Mouse (Mus musculus): ENCODE measurements at regions not wholly inside any gene's neighbourhood (a gene's known extent, or its start where the extent isn't known, plus 50 kb on each side); places are given as distances from the start of the nearest gene placed in this dataset.

DNA sequence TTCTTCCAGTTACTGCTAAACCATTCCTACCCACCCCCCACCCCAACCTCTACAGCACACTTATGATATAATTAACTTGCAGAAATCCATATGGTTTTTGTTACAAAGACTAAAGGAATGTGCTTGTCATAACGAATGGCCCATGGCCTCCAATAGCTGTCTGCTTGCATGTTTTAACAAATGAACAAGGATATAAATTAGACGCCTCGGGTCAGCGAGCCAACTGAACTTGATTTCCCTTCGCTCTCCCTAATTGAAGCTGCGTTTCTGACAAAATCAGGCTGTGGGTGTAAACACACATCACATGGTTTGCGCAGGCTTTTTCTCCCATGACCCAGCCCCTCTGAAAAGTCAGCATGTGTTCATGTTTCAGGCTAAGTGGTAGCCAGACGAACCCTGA, 174.6 kb upstream of the Slc38a2 start:
- ATAC-seq (ENCODE audit: low read depth): no peak
- Histone ChIP-seq H3K9me3 (replicated peaks; ENCODE audit: control insufficient read depth, low read length) (no peaks in the 10 kb centered on the region), H3K4me2 (ENCODE audit: low read depth, low read length) (no peak overlapping the region), H3K4me3 (ENCODE audit: low read depth, low read length) (no peak overlapping the region), H3K4me1 (ENCODE audit: control insufficient read depth, low read depth, low read length) (no peaks in the 10 kb centered on the region), H3K9ac (ENCODE audit: low read depth, low read length) (no peak overlapping the region), H3K36me3 (ENCODE audit: control insufficient read depth, insufficient read depth) (no peaks in the 10 kb centered on the region), H3K27ac (ENCODE audit: low read length) (no peak overlapping the region), H3K27me3 (ENCODE audit: control insufficient read depth, insufficient read depth, low read depth, low read length) (no peaks in the 10 kb centered on the region)
- 68% methylated on average over 8 of the region's 8 CpGs for WGBS (ENCODE audit: insufficient replicate concordance)

DNA sequence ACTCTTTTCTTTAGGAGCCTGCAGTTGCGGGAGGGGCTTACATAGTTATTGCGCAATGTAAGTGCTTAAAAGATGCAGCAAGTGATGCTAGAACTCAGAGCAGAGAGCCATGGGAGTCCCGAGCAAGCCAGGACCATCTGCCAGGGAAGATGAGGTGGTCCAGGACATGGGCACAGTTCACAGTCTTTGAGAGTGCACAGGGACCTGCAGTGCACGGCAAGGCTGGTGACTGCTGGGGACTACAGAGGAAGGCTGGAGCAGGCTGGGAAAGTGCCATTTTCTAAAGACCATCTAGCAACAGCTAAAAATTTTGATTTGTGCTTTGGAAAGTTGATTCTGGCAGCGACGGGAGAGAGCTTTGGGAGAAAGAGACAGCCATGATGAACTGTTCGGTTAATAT, 174.0 kb upstream of the Slc38a2 start:
- no peak overlapping the region for H3K4me2 ChIP-seq (ENCODE audit: low read depth, low read length)
- no peaks in the 10 kb centered on the region for H3K27me3 ChIP-seq (ENCODE audit: control insufficient read depth, insufficient read depth, low read depth, low read length)
- no peaks in the 10 kb centered on the region for H3K4me1 ChIP-seq (ENCODE audit: control insufficient read depth, low read depth, low read length)
- H3K9ac ChIP-seq (ENCODE audit: low read depth, low read length): no peak overlapping the region
- no peak overlapping the region for H3K4me3 ChIP-seq (ENCODE audit: low read depth, low read length)
- WGBS (ENCODE audit: insufficient replicate concordance): 73% methylated on average over 7 of the region's 7 CpGs
- no peak overlapping the region for H3K27ac ChIP-seq (ENCODE audit: low read length)
- H3K9me3 ChIP-seq (replicated peaks; ENCODE audit: control insufficient read depth, low read length): no peaks in the 10 kb centered on the region
- ATAC-seq (ENCODE audit: low read depth): no peak
- no peaks in the 10 kb centered on the region for H3K36me3 ChIP-seq (ENCODE audit: control insufficient read depth, insufficient read depth)

DNA sequence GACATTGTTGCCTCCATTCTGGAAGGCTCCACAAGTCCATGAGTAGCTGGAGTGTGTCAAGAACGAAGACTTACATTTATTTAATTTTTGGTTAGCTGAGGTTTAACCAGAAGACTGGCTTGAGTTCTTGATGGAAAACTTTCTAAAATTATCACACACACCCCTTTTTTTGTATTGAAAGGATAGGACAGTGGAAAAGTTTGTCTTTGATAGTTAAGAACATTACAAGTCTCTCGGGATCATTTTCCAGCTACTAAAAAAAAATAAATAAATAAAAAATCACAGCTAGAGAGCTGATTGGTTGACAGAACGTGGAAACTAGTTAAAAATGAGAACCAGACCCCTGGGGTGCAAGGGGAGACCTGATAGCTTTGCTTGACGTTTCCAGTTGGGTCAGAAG, 173.6 kb upstream of the Slc38a2 start:
- no peak overlapping the region for H3K9ac ChIP-seq (ENCODE audit: low read depth, low read length)
- WGBS (ENCODE audit: insufficient replicate concordance): 49% methylated on average over 4 of the region's 4 CpGs
- no peaks in the 10 kb centered on the region for H3K4me1 ChIP-seq (ENCODE audit: control insufficient read depth, low read depth, low read length)
- no peak for ATAC-seq (ENCODE audit: low read depth)
- H3K4me2 ChIP-seq (ENCODE audit: low read depth, low read length): no peak overlapping the region
- H3K4me3 ChIP-seq (ENCODE audit: low read depth, low read length): no peak overlapping the region
- no peaks in the 10 kb centered on the region for H3K9me3 ChIP-seq (replicated peaks; ENCODE audit: control insufficient read depth, low read length)
- H3K27ac ChIP-seq (ENCODE audit: low read length): no peak overlapping the region
- no peaks in the 10 kb centered on the region for H3K27me3 ChIP-seq (ENCODE audit: control insufficient read depth, insufficient read depth, low read depth, low read length)
- H3K36me3 ChIP-seq (ENCODE audit: control insufficient read depth, insufficient read depth): no peaks in the 10 kb centered on the region

DNA sequence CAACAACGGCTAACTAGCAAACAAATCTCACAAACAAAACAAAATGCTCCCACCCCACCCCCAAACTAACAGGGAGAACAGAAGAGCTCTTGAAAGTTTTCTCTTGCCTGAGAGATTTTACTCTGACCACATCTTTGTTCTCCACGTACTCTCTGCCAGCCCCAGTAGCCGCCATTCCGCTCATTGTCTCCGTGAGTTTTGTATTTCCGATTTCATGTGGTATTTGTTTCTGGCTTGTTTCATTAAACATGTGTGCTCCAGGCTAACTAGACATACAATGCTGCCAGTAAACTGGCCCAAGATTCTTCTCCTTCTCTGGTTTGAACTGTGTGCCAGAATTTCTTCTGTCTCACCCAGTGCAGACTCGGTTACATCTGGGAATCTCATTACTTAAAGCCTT, 168.2 kb upstream of the Slc38a2 start:
- WGBS (ENCODE audit: insufficient replicate concordance): 69% methylated on average over 7 of the region's 7 CpGs
- ATAC-seq (ENCODE audit: low read depth): no peak

DNA sequence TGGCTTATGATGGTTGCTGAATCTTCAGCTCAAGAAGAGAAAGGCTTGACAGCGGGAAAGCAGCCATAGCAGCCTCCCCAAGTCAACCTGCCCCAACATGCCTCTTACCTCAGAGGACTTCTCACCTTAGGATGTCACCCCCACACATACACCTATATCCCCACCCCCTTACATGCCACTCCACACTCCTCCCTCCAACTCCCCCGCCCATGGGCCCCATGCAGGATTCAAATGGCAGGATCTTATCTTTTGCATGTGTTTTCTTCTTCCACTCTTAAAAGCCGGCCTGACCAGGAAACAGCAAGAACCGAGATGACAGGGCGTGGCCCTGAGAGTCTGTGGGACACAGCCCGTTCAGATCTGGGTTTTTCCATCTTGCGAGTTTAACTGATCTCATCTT, 166.4 kb upstream of the Slc38a2 start:
- H3K4me2 ChIP-seq (ENCODE audit: low read depth, low read length): no peak overlapping the region
- WGBS (ENCODE audit: insufficient replicate concordance): 48% methylated on average over 7 of the region's 7 CpGs
- ATAC-seq (ENCODE audit: low read depth): no peak

More for the DNA sequence above, 168.2 kb upstream of the Slc38a2 start:
- Histone ChIP-seq H3K4me2 (ENCODE audit: low read depth, low read length) (no peak overlapping the region), H3K27me3 (ENCODE audit: control insufficient read depth, insufficient read depth, low read depth, low read length) (no peaks in the 10 kb centered on the region), H3K4me3 (ENCODE audit: low read depth, low read length) (no peak overlapping the region), H3K9ac (ENCODE audit: low read depth, low read length) (no peak overlapping the region), H3K9me3 (replicated peaks; ENCODE audit: control insufficient read depth, low read length) (no peaks in the 10 kb centered on the region), H3K4me1 (ENCODE audit: control insufficient read depth, low read depth, low read length) (no peaks in the 10 kb centered on the region), H3K27ac (ENCODE audit: low read length) (no peak overlapping the region), H3K36me3 (ENCODE audit: control insufficient read depth, insufficient read depth) (no peaks in the 10 kb centered on the region)

DNA sequence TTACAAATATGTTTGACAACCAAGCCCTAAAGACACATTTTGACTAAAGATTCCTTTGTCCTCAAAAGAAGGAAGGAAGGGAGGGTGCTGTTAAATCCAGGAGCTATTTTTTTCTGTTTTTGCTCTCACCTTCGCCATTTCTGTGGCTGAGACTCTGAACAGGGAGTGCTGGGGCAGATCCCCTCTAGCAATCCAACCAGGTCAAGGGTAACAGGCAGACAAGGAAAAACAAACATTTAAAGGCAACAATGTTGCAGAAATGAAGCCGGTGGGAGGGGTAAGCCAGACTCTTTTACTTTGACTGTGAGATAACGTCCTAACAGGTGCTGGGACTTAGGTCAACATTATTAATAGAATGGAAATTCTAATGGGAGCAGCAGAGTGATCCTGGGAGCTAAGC, 158.2 kb upstream of the Slc38a2 start:
- Histone ChIP-seq H3K9me3 (replicated peaks; ENCODE audit: control insufficient read depth, low read length) (no peaks in the 10 kb centered on the region), H3K4me3 (ENCODE audit: low read depth, low read length) (no peak overlapping the region), H3K36me3 (ENCODE audit: control insufficient read depth, insufficient read depth) (no peaks in the 10 kb centered on the region), H3K27me3 (ENCODE audit: control insufficient read depth, insufficient read depth, low read depth, low read length) (no peaks in the 10 kb centered on the region), H3K4me2 (ENCODE audit: low read depth, low read length) (no peak overlapping the region), H3K4me1 (ENCODE audit: control insufficient read depth, low read depth, low read length) (no peaks in the 10 kb centered on the region), H3K9ac (ENCODE audit: low read depth, low read length) (no peak overlapping the region), H3K27ac (ENCODE audit: low read length) (no peak overlapping the region)
- 47% methylated on average over 3 of the region's 3 CpGs for WGBS (ENCODE audit: insufficient replicate concordance)
- ATAC-seq (ENCODE audit: low read depth): peak; percentile 43

More for the DNA sequence above, 166.4 kb upstream of the Slc38a2 start:
- H3K4me3 ChIP-seq (ENCODE audit: low read depth, low read length): no peak overlapping the region
- H3K36me3 ChIP-seq (ENCODE audit: control insufficient read depth, insufficient read depth): no peaks in the 10 kb centered on the region
- H3K9me3 ChIP-seq (replicated peaks; ENCODE audit: control insufficient read depth, low read length): no peaks in the 10 kb centered on the region
- no peak overlapping the region for H3K27ac ChIP-seq (ENCODE audit: low read length)
- H3K4me1 ChIP-seq (ENCODE audit: control insufficient read depth, low read depth, low read length): no peaks in the 10 kb centered on the region
- no peaks in the 10 kb centered on the region for H3K27me3 ChIP-seq (ENCODE audit: control insufficient read depth, insufficient read depth, low read depth, low read length)
- no peak overlapping the region for H3K9ac ChIP-seq (ENCODE audit: low read depth, low read length)

DNA sequence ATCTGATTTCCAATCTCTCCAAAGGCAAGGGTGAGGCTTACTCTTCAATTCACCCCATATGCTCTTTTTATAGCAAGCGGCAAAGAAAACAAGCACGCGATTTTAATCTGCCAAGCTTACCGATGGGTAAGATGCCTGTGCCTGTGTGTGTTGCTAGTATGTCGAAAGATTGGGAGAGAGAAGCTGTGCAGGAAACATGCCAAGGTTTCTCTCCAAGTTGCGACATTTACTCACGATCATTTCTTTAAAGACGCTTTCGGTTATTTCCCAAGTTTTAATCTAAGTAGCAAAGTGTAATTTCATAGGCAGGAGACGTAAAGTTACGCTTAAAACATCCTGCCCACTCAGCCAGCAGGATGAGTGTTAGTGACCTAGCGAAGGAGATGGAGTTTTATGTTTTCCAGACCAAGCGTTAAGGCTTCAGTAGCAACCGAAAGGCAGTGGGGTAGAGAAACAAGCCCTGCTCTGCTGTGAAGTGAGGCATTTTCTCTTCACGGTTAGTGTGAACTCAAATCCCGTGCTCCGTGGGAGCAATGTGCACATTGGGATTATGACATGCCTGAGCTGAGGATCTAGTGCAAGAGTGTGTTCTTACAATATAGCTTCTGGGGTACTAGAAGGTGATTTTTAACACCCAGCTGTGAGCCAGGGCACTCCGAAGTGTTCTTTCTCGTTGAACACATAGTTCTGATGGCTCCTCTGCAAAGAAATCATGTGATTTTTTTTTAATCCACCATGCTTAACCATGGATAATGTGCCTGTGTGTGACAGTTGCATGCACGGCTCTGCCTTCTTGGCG, 152.6 kb upstream of the Slc38a2 start:
- no peak for ATAC-seq (ENCODE audit: low read depth)
- H3K27ac ChIP-seq (ENCODE audit: low read length): no peak overlapping the region
- H3K9me3 ChIP-seq (replicated peaks; ENCODE audit: control insufficient read depth, low read length): no peaks in the 10 kb centered on the region
- no peaks in the 10 kb centered on the region for H3K27me3 ChIP-seq (ENCODE audit: control insufficient read depth, insufficient read depth, low read depth, low read length)
- H3K4me1 ChIP-seq (ENCODE audit: control insufficient read depth, low read depth, low read length): no peaks in the 10 kb centered on the region
- H3K9ac ChIP-seq (ENCODE audit: low read depth, low read length): no peak overlapping the region
- 71% methylated on average over 21 of the region's 21 CpGs for WGBS (ENCODE audit: insufficient replicate concordance)
- no peaks in the 10 kb centered on the region for H3K36me3 ChIP-seq (ENCODE audit: control insufficient read depth, insufficient read depth)
- H3K4me2 ChIP-seq (ENCODE audit: low read depth, low read length): no peak overlapping the region
- H3K4me3 ChIP-seq (ENCODE audit: low read depth, low read length): no peak overlapping the region

DNA sequence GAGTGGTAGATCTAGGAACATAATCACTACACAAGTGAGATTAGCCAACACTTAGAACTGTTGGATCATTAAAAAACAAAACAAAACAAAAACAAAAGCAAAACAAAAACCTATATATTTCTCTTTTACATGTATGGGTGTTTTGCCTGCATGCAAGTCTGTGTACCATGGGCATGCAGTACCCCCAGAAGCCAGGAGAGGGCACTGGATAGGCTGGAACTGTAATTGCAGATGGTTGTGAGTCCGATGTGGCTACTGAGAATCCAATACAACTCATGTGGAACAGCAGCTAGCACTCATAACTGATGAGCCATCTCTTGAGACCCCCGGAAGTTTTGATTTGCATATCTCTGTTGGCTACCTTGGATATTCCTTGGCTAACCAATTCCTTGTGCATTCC, 148.6 kb upstream of the Slc38a2 start:
- no peak overlapping the region for H3K4me2 ChIP-seq (ENCODE audit: low read depth, low read length)
- ATAC-seq (ENCODE audit: low read depth): no peak
- no peak overlapping the region for H3K27ac ChIP-seq (ENCODE audit: low read length)
- H3K36me3 ChIP-seq (ENCODE audit: control insufficient read depth, insufficient read depth): no peaks in the 10 kb centered on the region
- H3K9ac ChIP-seq (ENCODE audit: low read depth, low read length): no peak overlapping the region
- no peaks in the 10 kb centered on the region for H3K9me3 ChIP-seq (replicated peaks; ENCODE audit: control insufficient read depth, low read length)
- WGBS (ENCODE audit: insufficient replicate concordance): 63% methylated on average over 2 of the region's 2 CpGs
- no peak overlapping the region for H3K4me3 ChIP-seq (ENCODE audit: low read depth, low read length)
- no peaks in the 10 kb centered on the region for H3K27me3 ChIP-seq (ENCODE audit: control insufficient read depth, insufficient read depth, low read depth, low read length)
- no peaks in the 10 kb centered on the region for H3K4me1 ChIP-seq (ENCODE audit: control insufficient read depth, low read depth, low read length)

DNA sequence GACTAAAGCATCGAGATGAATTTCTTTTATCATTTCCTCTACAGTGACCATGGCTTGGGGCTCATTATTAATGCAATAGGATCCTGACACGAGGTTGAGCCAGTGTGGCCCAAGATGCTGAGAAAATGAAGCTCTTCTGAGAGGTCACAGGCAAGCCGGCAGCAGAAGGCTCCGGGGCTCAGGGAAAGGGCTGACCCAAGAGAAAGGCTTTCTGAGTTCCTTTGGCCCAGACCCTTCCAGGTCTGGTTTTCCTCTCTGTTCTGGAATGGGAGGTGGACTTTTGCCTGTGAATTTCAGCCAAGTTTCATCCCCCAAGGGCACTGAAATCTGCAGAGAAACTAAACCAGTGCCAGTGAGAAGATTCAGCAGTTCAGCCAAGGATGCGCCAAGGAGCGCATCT, 145.7 kb upstream of the Slc38a2 start:
- Histone ChIP-seq H3K27me3 (ENCODE audit: control insufficient read depth, insufficient read depth, low read depth, low read length) (no peaks in the 10 kb centered on the region), H3K9me3 (replicated peaks; ENCODE audit: control insufficient read depth, low read length) (no peaks in the 10 kb centered on the region), H3K4me1 (ENCODE audit: control insufficient read depth, low read depth, low read length) (no peaks in the 10 kb centered on the region), H3K4me3 (ENCODE audit: low read depth, low read length) (no peak overlapping the region), H3K36me3 (ENCODE audit: control insufficient read depth, insufficient read depth) (no peaks in the 10 kb centered on the region), H3K4me2 (ENCODE audit: low read depth, low read length) (no peak overlapping the region), H3K27ac (ENCODE audit: low read length) (no peak overlapping the region), H3K9ac (ENCODE audit: low read depth, low read length) (no peak overlapping the region)
- WGBS (ENCODE audit: insufficient replicate concordance): 78% methylated on average over 6 of the region's 6 CpGs
- no peak for ATAC-seq (ENCODE audit: low read depth)
